ENCODE assay signal across 17 mouse cellular contexts in genomic region chr2:152139191-152139987, GRCm38 (mm10). TPM values are rescaled to one million over a fixed set of nuclear protein-coding genes. Genes with fewer than 3 reads are reported as not detected.
DNase-seq lines count a peak whose midpoint lies in the region; ATAC-seq lines count a peak whose summit lies in the region.
"Had no signal": no experiment of that assay in that cellular context is flagged by ENCODE, and none has a peak within 500 bp of the region (broad histone marks: within the 10 kb centered on the region; RNA-seq: fewer than 3 reads in every experiment).

No protein-coding gene starts in this region.

- DNase-seq in cerebellum, postnatal 25 days, result peak; percentile 59 to 67
- peak; percentile 52 to 60 for DNase-seq in layer of hippocampus, adult 18-20 months (ENCODE audit: low spot score in 2 of 2)
- no peak for DNase-seq in layer of hippocampus, postnatal 25 days (ENCODE audit: extremely low spot score in 1 of 2, low spot score in 1 of 2)
- peak; percentile 61 for DNase-seq in brain, adult 2 months (ENCODE audit: low read depth, low spot score)
- DNase-seq in layer of hippocampus, postnatal 14 days (ENCODE audit: low spot score in 2 of 2), result peak; percentile 27 to 52
- no peak for DNase-seq in adipocyte (ENCODE audit: low spot score)
- DNase-seq in heart, postnatal 10 days, result no peak
- DNase-seq: adrenal gland, postnatal 14 days; B cell, adult 2 months; gastrocnemius, adult 2 months; kidney, adult 11 months; kidney, postnatal 14 days; liver, embryonic 13.5 days; lung, postnatal 10 days; thymus, postnatal 25 days had no signal

- intact Hi-C loops in heart, postnatal 10 days (cut with DNase I), result no loop called here

- ATAC-seq in cerebellum, adult (ENCODE audit: insufficient number of reproducible peaks, low FRiP score, low TSS enrichment), result no peak

RNA-seq across cellular contexts. Expression of gene Tcf15, which starts 4.0 kb away (rescaled TPM):
- total RNA-seq in layer of hippocampus, adult 18-20 months (2021), result 1 to 10 TPM; 2.9 to 3.1 TPM
- 1 to 10 TPM; 4.3 to 4.7 TPM for total RNA-seq in layer of hippocampus, postnatal 25 days (2021)
- total RNA-seq in layer of hippocampus, postnatal 14 days (2021), result 1 to 10 TPM; 2.7 to 3.1 TPM
- total RNA-seq in heart, postnatal 10 days (2021), result 10 to 100 TPM; 44.1 to 53.6 TPM

RNA-seq across cellular contexts. Expression of gene Srxn1, which starts 34.1 kb away (rescaled TPM):
- 10 to 100 TPM; 74.1 to 84.4 TPM for total RNA-seq in layer of hippocampus, adult 18-20 months (2021)
- 10 to 100 TPM; 67.2 to 75.2 TPM for total RNA-seq in layer of hippocampus, postnatal 25 days (2021)
- 10 to 100 TPM; 59.1 to 65.8 TPM for total RNA-seq in layer of hippocampus, postnatal 14 days (2021)
- total RNA-seq in heart, postnatal 10 days (2021), result 10 to 100 TPM; 11.3 to 12.1 TPM

RNA-seq across cellular contexts. Expression of gene Scrt2, which starts 58.1 kb away (rescaled TPM):
- 10 to 100 TPM; 23.6 to 24.2 TPM for total RNA-seq in layer of hippocampus, adult 18-20 months (2021)
- total RNA-seq in layer of hippocampus, postnatal 25 days (2021), result 10 to 100 TPM; 21.1 to 23.1 TPM
- total RNA-seq in layer of hippocampus, postnatal 14 days (2021), result 10 to 100 TPM; 25.6 to 27.7 TPM
- total RNA-seq in heart, postnatal 10 days (2021), result not detected
- total RNA-seq: gastrocnemius, adult 2 months; hematopoietic stem cell, adult 5-6 weeks had no signal

Comparison
In these comparisons a context has a peak if more than half of its experiments do, and no peak if none do; other contexts are left out.
1. DNase-seq: peak in cerebellum, postnatal 25 days (2 of 2), layer of hippocampus, adult 18-20 months (2 of 2), brain, adult 2 months (single experiment) and layer of hippocampus, postnatal 14 days (2 of 2); none in layer of hippocampus, postnatal 25 days (0 of 2), adipocyte (single experiment) and heart, postnatal 10 days (0 of 2).
2. RNA of gene Tcf15, which starts 4.0 kb away (total RNA-seq): 44.1 to 53.6 TPM in heart, postnatal 10 days; 4.3 to 4.7 TPM in layer of hippocampus, postnatal 25 days, 2.9 to 3.1 TPM in layer of hippocampus, adult 18-20 months and 2.7 to 3.1 TPM in layer of hippocampus, postnatal 14 days; every median in the first group is over 4 times any median in the second.
3. RNA of gene Srxn1, which starts 34.1 kb away (total RNA-seq): 74.1 to 84.4 TPM in layer of hippocampus, adult 18-20 months, 67.2 to 75.2 TPM in layer of hippocampus, postnatal 25 days and 59.1 to 65.8 TPM in layer of hippocampus, postnatal 14 days; 11.3 to 12.1 TPM in heart, postnatal 10 days; every median in the first group is over 4 times any median in the second.
4. RNA of gene Scrt2, which starts 58.1 kb away (total RNA-seq): 25.6 to 27.7 TPM in layer of hippocampus, postnatal 14 days, 23.6 to 24.2 TPM in layer of hippocampus, adult 18-20 months and 21.1 to 23.1 TPM in layer of hippocampus, postnatal 25 days; not detected in heart, postnatal 10 days; every median in the first group is over 10 times any median in the second.